Mouse (Mus musculus) liver, adult 2 months (tissue): ENCODE measurements around the gene Slc22a8.
A peak's percentile ranks its signal among the peaks of the same experiment; 100 is the strongest.

ENCODE experiments used
- CTCF ChIP-seq: fragments of 200-500 bp; IDR thresholded peaks from 2 replicates; pipeline ENCODE4 v1.5.1; 2011; ENCODE audit warnings: low read depth, low read length, control low read depth
- POLR2A ChIP-seq: fragments of 200-500 bp; IDR thresholded peaks from 2 replicates; pipeline ENCODE4 v1.6.1; 2011; ENCODE audit warnings: low read length, control low read depth; ENCODE audit not compliant: insufficient read depth; ENCODE audit errors: extremely low read depth

GRCm38 (mm10) chr19:8630249-8630648 lies 39.2 kb downstream of the Slc22a8 start:
- TF ChIP-seq CTCF: peak; percentile 73
- no peak for TF ChIP-seq POLR2A
